Mouse (Mus musculus) hindbrain, embryonic 11.5 days (tissue): ENCODE data around the gene Acap1. TPM values are rescaled to one million over a fixed set of nuclear protein-coding genes. Genes with fewer than 3 reads are reported as not detected.
A peak's percentile ranks its signal among the peaks of the same experiment; 100 is the strongest.

Source experiments
- ATAC-seq: fragments of 200-750 bp; cut with Nextera tagmentation; 2 replicates; pipeline ENCODE4 v1.8.0; 2017; ENCODE audit warnings: mild to moderate bottlenecking, moderate TSS enrichment, moderate library complexity; ENCODE audit not compliant: low FRiP score
- DNase-seq: peaks from one replicate; pipeline ENCODE4 v3.0.0-alpha.2; 2015; ENCODE audit warnings: low spot score
- H3K27ac ChIP-seq: fragments of 300-500 bp; sonication (generic); 2 replicates; pipeline ENCODE4 v1.5.1; 2014; ENCODE audit warnings: mild to moderate bottlenecking, low read depth, low read length
- H3K27me3 ChIP-seq: fragments of 300-500 bp; sonication (generic); 2 replicates; pipeline ENCODE4 v1.6.1; 2014; ENCODE audit warnings: mild to moderate bottlenecking, low read length, moderate library complexity, mixed read lengths; ENCODE audit not compliant: control insufficient read depth, insufficient read depth
- H3K36me3 ChIP-seq: fragments of 300-500 bp; sonication (generic); 2 replicates; pipeline ENCODE4 v1.6.1; 2014; ENCODE audit warnings: mild to moderate bottlenecking, low read length, moderate library complexity, mixed read lengths; ENCODE audit not compliant: control insufficient read depth, insufficient read depth
- H3K4me1 ChIP-seq: fragments of 300-500 bp; sonication (generic); replicated peaks from 2 replicates; pipeline ENCODE4 v1.6.1; 2014; ENCODE audit warnings: low read length, mixed read lengths; ENCODE audit not compliant: control insufficient read depth, insufficient read depth
- H3K4me2 ChIP-seq: fragments of 300-500 bp; sonication (generic); replicated peaks from 2 replicates; pipeline ENCODE4 v1.6.1; 2014; ENCODE audit warnings: mild to moderate bottlenecking, low read depth, low read length
- H3K4me3 ChIP-seq: fragments of 300-500 bp; sonication (generic); 2 replicates; pipeline ENCODE4 v1.5.1; 2014; ENCODE audit warnings: low read depth, low read length
- H3K9ac ChIP-seq: fragments of 300-500 bp; sonication (generic); 2 replicates; pipeline ENCODE4 v1.6.1; 2014; ENCODE audit warnings: low read depth, low read length
- H3K9me3 ChIP-seq: fragments of 300-500 bp; sonication (generic); 2 replicates; pipeline ENCODE4 v1.6.1; 2016; ENCODE audit warnings: low read length; ENCODE audit not compliant: control insufficient read depth
- WGBS: fragments of 180-500 bp; shearing (Covaris S2); extraction: QIAGEN DNeasy Blood & Tissue Kit; methylation state at CpG from one replicate; pipeline ENCODE4 v1.1.7; 2014; 5-methylcytosine and 5-hydroxymethylcytosine counted together
- polyA plus RNA-seq: library from polyadenylated mRNA; unstranded; fragments of >200 nt; fragmentation: Nextera tagmentation; extraction: Ambion mirVana; gene quantifications from 2 replicates; pipeline ENCODE4 v1.2.1, GENCODE M21; 2014

The Acap1 gene
- polyA plus RNA-seq, 1 experiment from 2014 or later: 0.45 TPM

GRCm38 (mm10) chr11:69846738-69847688, 48.3 kb downstream of the Acap1 start:
- peaks cover 10% of the 10 kb centered on the region for H3K4me1 ChIP-seq
- H3K4me3 ChIP-seq: peak overlapping the region; percentile 74
- no peaks in the 10 kb centered on the region for H3K9me3 ChIP-seq
- H3K36me3 ChIP-seq: no peaks in the 10 kb centered on the region
- H3K27ac ChIP-seq: peak overlapping the region; percentile 94
- DNase-seq: peak; percentile 27
- WGBS: 11% methylated on average over 37 of the region's 37 CpGs
- ATAC-seq: peak; percentile 62
- H3K9ac ChIP-seq: peak overlapping the region; percentile 91
- peak overlapping the region; percentile 80 for H3K4me2 ChIP-seq
- H3K27me3 ChIP-seq: no peaks in the 10 kb centered on the region

- peak; percentile 93 for ATAC-seq
- no peaks in the 10 kb centered on the region for H3K9me3 ChIP-seq
- peak within 1 kb of the TSS; percentile 80 for H3K4me2 ChIP-seq
- peak within 1 kb of the TSS; percentile 91 for H3K9ac ChIP-seq
- DNase-seq: peak; percentile 97
- H3K27ac ChIP-seq: peak within 1 kb of the TSS; percentile 94
- H3K27me3 ChIP-seq: no peaks in the 10 kb centered on the region
- H3K4me3 ChIP-seq: peak within 1 kb of the TSS; percentile 74
- under 1% methylated on average over 34 of the region's 38 CpGs for WGBS
- H3K36me3 ChIP-seq: no peaks in the 10 kb centered on the region
- H3K4me1 ChIP-seq: peaks cover 10% of the 10 kb centered on the region
Observed at GRCm38 (mm10) chr11:69846198-69846680, 49.1 kb downstream of the Acap1 start, which contains the start of gene Plscr3. TSS of gene Plscr3 (plus strand) at chr11:69846376.

GRCm38 (mm10) chr11:69838714-69839104, 56.6 kb downstream of the Acap1 start:
- H3K9me3 ChIP-seq: no peaks in the 10 kb centered on the region
- peaks cover 18% of the 10 kb centered on the region for H3K4me1 ChIP-seq
- peak overlapping the region; percentile 92 for H3K27ac ChIP-seq
- peak overlapping the region; percentile 65 for H3K4me2 ChIP-seq
- 0 out of 2 replicates have a peak, but pooled peaks cover 2% of the 10 kb centered on the region for H3K36me3 ChIP-seq
- DNase-seq: no peak
- peak overlapping the region; percentile 66 for H3K9ac ChIP-seq
- 0 out of 2 replicates have a peak, but pooled peaks have one; percentile 0 for ATAC-seq
- H3K4me3 ChIP-seq: peak overlapping the region; percentile 85
- H3K27me3 ChIP-seq: peaks cover 2% of the 10 kb centered on the region; the same call in 1 of the 2 replicates
- WGBS: 3% methylated on average over 7 of the region's 7 CpGs

GRCm38 (mm10) chr11:69837952-69838713, 57.2 kb downstream of the Acap1 start, which contains the start of gene Tmem256:
TSS of gene Tmem256 (plus strand) at chr11:69838514.
- Histone ChIP-seq H3K36me3 (0 out of 2 replicates have a peak, but pooled peaks cover 4% of the 10 kb centered on the region), H3K27me3 (peaks cover 2% of the 10 kb centered on the region; the same call in 1 of the 2 replicates), H3K9me3 (no peaks in the 10 kb centered on the region), H3K4me3 (peak within 1 kb of the TSS; percentile 85), H3K9ac (peak within 1 kb of the TSS; percentile 90), H3K27ac (peak within 1 kb of the TSS; percentile 92), H3K4me1 (peaks cover 20% of the 10 kb centered on the region), H3K4me2 (peak within 1 kb of the TSS; percentile 92)
- ATAC-seq: peak; percentile 87
- under 1% methylated on average over 34 of the region's 34 CpGs for WGBS
- DNase-seq: peak; percentile 97

GRCm38 (mm10) chr11:69837604-69837951, 57.8 kb downstream of the Acap1 start, which contains the start of gene Nlgn2:
TSS of gene Nlgn2 (minus strand) at chr11:69837784.
- DNase-seq (no peak), ATAC-seq (no peak; the same call in 1 of the 2 replicates)
- peaks cover 4% of the 10 kb centered on the region; the same call in 1 of the 2 replicates for H3K36me3 ChIP-seq
- H3K4me1 ChIP-seq: peaks cover 20% of the 10 kb centered on the region
- H3K4me3 ChIP-seq: peak within 1 kb of the TSS; percentile 85
- H3K4me2 ChIP-seq: peak within 1 kb of the TSS; percentile 92
- peak within 1 kb of the TSS; percentile 90 for H3K9ac ChIP-seq
- H3K9me3 ChIP-seq: no peaks in the 10 kb centered on the region
- H3K27ac ChIP-seq: peak within 1 kb of the TSS; percentile 92
- WGBS: under 1% methylated on average over 30 of the region's 32 CpGs
- H3K27me3 ChIP-seq: peaks cover 2% of the 10 kb centered on the region; the same call in 1 of the 2 replicates

GRCm38 (mm10) chr11:69836703-69837576, 58.4 kb downstream of the Acap1 start:
- Histone ChIP-seq H3K4me2 (peak overlapping the region; percentile 92), H3K9ac (peak overlapping the region; percentile 90), H3K27ac (peak overlapping the region; percentile 92), H3K4me1 (peaks cover 20% of the 10 kb centered on the region), H3K9me3 (no peaks in the 10 kb centered on the region), H3K4me3 (peak overlapping the region; percentile 85), H3K36me3 (peaks cover 4% of the 10 kb centered on the region; the same call in 1 of the 2 replicates), H3K27me3 (peaks cover 2% of the 10 kb centered on the region; the same call in 1 of the 2 replicates)
- ATAC-seq (peak; percentile 11), DNase-seq (peak; percentile 64)
- under 1% methylated on average over 42 of the region's 52 CpGs for WGBS

- Histone ChIP-seq H3K27me3 (peaks cover 2% of the 10 kb centered on the region; the same call in 1 of the 2 replicates), H3K4me3 (peak overlapping the region; percentile 85), H3K27ac (peak overlapping the region; percentile 92), H3K9me3 (no peaks in the 10 kb centered on the region), H3K9ac (peak overlapping the region; percentile 90), H3K4me1 (peaks cover 20% of the 10 kb centered on the region), H3K36me3 (peaks cover 4% of the 10 kb centered on the region; the same call in 1 of the 2 replicates), H3K4me2 (peak overlapping the region; percentile 92)
- no peak for ATAC-seq
- 0% methylated on average over 4 of the region's 4 CpGs for WGBS
- peak; percentile 33 for DNase-seq
Observed at GRCm38 (mm10) chr11:69835966-69836335, 59.4 kb downstream of the Acap1 start.
